ENCODE assay signal across 8 mouse cellular contexts in the genomic region with DNA sequence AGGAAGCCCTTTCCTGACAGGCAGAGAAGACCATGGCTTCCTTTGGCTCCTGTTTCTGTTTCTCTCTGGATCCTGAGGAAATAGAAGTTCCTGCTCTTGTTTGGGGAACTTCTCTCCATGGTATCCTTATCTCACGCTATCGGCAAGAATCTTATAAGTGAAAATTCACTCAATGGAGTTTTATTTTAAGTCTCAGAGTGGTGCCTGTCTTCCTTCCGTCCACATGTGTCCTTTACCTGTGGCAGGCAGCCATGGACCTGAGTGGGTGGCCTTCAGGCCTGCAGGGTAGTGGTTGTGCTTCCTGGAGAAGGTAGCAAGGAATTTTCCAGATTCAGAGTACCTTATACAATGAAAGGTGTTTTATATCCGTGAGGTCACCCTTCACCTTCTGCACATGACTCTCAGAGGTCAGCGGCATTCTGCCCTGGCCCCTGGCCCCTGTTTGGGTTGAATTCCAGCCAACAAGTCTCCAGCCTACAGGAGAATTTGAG.
DNase-seq lines count a peak whose midpoint lies in the region; ATAC-seq and TF ChIP-seq lines count a peak whose summit lies in the region.

No protein-coding gene starts in this region.

- peak overlapping the region; percentile 34; the same call in 1 of the 2 replicates for H3K4me2 ChIP-seq in limb, embryonic 11.5 days (ENCODE audit: low read depth, severe bottlenecking)
- H3K4me2 ChIP-seq in stomach, postnatal 0 days (replicated peaks; ENCODE audit: low read depth) = peak overlapping the region; percentile 61

- WGBS in thymus, adult 2 months = 87% methylated on average over 5 of the region's 5 CpGs
- 53% methylated on average over 5 of the region's 5 CpGs for WGBS in hindbrain, embryonic 10.5 days
- WGBS in limb, embryonic 11.5 days = 36% methylated on average over 5 of the region's 5 CpGs
- 8% methylated on average over 5 of the region's 5 CpGs for WGBS in stomach, postnatal 0 days

- no peak for ATAC-seq in limb, embryonic 11.5 days (ENCODE audit: insufficient number of reproducible peaks, low FRiP score, low TSS enrichment, low read depth)
- ATAC-seq in stomach, postnatal 0 days (ENCODE audit: low FRiP score, low TSS enrichment) = no peak

- DNase-seq in thymus, adult 2 months = no peak
- no peak for DNase-seq in thymus, postnatal 25 days
- DNase-seq in hindbrain, embryonic 10.5 days (ENCODE audit: low spot score) = no peak
- no peak for DNase-seq in limb, embryonic 11.5 days (ENCODE audit: low spot score)
- DNase-seq in stomach, postnatal 0 days (ENCODE audit: low spot score) = no peak
- DNase-seq in layer of hippocampus, adult 11-12 months (ENCODE audit: low spot score) = no peak
- no peak for DNase-seq in thymus, postnatal 4 days
- no peak for DNase-seq in layer of hippocampus, adult 18-20 months (ENCODE audit: low spot score in 2 of 2)

- H3K9ac ChIP-seq in limb, embryonic 11.5 days (ENCODE audit: low read length) = no peak overlapping the region
- peak overlapping the region; percentile 61 for H3K9ac ChIP-seq in stomach, postnatal 0 days (ENCODE audit: low read length)

- 0 out of 2 replicates have a peak overlapping the region, but pooled peaks have one; percentile 11 for H3K27ac ChIP-seq in thymus, adult 2 months (ENCODE audit: control insufficient read depth, insufficient read depth, low read length)
- peak overlapping the region; percentile 84 for H3K27ac ChIP-seq in hindbrain, embryonic 10.5 days
- peak overlapping the region; percentile 68 for H3K27ac ChIP-seq in limb, embryonic 11.5 days (replicated peaks; ENCODE audit: low read depth, low read length)
- H3K27ac ChIP-seq in stomach, postnatal 0 days (replicated peaks) = peak overlapping the region; percentile 89

- H3K27me3 ChIP-seq in thymus, adult 2 months (ENCODE audit: control insufficient read depth, insufficient read depth, low read length) = no peaks in the 10 kb centered on the region
- H3K27me3 ChIP-seq in hindbrain, embryonic 10.5 days (ENCODE audit: insufficient read depth, poor library complexity, severe bottlenecking) = peaks cover 62% of the 10 kb centered on the region
- no peaks in the 10 kb centered on the region for H3K27me3 ChIP-seq in limb, embryonic 11.5 days (ENCODE audit: control insufficient read depth, insufficient read depth, low read length)
- H3K27me3 ChIP-seq in stomach, postnatal 0 days (ENCODE audit: control insufficient read depth, insufficient read depth, low read length) = no peaks in the 10 kb centered on the region

- no peak for TF ChIP-seq EP300 in stomach, postnatal 0 days (optimal IDR thresholded peaks at IDR 0.05)

- no peaks in the 10 kb centered on the region for H3K9me3 ChIP-seq in hindbrain, embryonic 10.5 days
- no peaks in the 10 kb centered on the region for H3K9me3 ChIP-seq in limb, embryonic 11.5 days (ENCODE audit: control insufficient read depth, low read length)
- H3K9me3 ChIP-seq in stomach, postnatal 0 days (ENCODE audit: control insufficient read depth, low read length) = no peaks in the 10 kb centered on the region

- H3K36me3 ChIP-seq in thymus, adult 2 months (ENCODE audit: control insufficient read depth, insufficient read depth, low read length) = peaks cover 8% of the 10 kb centered on the region; the same call in 1 of the 2 replicates
- peaks cover 7% of the 10 kb centered on the region; the same call in 1 of the 2 replicates for H3K36me3 ChIP-seq in hindbrain, embryonic 10.5 days
- H3K36me3 ChIP-seq in limb, embryonic 11.5 days (ENCODE audit: control insufficient read depth, insufficient read depth, low read length) = no peaks in the 10 kb centered on the region; the same call in 1 of the 2 replicates
- 0 out of 2 replicates have a peak, but pooled peaks cover 4% of the 10 kb centered on the region for H3K36me3 ChIP-seq in stomach, postnatal 0 days (ENCODE audit: control insufficient read depth, insufficient read depth, low read length)

- no peak for TF ChIP-seq POLR2A in thymus, adult 2 months (IDR thresholded peaks at IDR 0.05; ENCODE audit: control insufficient read depth, extremely low read depth, insufficient read depth, low read length, poor library complexity)

- no peak for TF ChIP-seq CTCF in thymus, adult 2 months (IDR thresholded peaks at IDR 0.05; ENCODE audit: borderline replicate concordance, control insufficient read depth, extremely low read depth, insufficient read depth, low read length, poor library complexity)
- TF ChIP-seq CTCF in stomach, postnatal 0 days (IDR thresholded peaks at IDR 0.05; ENCODE audit: low read depth) = no peak

- H3K4me1 ChIP-seq in thymus, adult 2 months (replicated peaks; ENCODE audit: control insufficient read depth, insufficient read depth, low read length) = peaks cover 23% of the 10 kb centered on the region
- peaks cover 43% of the 10 kb centered on the region for H3K4me1 ChIP-seq in hindbrain, embryonic 10.5 days (replicated peaks)
- peaks cover 62% of the 10 kb centered on the region for H3K4me1 ChIP-seq in limb, embryonic 11.5 days (ENCODE audit: control insufficient read depth, insufficient read depth, low read length)
- peaks cover 25% of the 10 kb centered on the region for H3K4me1 ChIP-seq in stomach, postnatal 0 days (replicated peaks; ENCODE audit: control insufficient read depth, insufficient read depth)

- no peak overlapping the region for H3K4me3 ChIP-seq in thymus, adult 2 months (ENCODE audit: control insufficient read depth, insufficient read depth, low read length)
- no peak overlapping the region for H3K4me3 ChIP-seq in hindbrain, embryonic 10.5 days
- no peak overlapping the region for H3K4me3 ChIP-seq in limb, embryonic 11.5 days (ENCODE audit: low read depth, low read length)
- peak overlapping the region; percentile 47 for H3K4me3 ChIP-seq in stomach, postnatal 0 days (ENCODE audit: low read depth, low read length)

Comparison
In these comparisons a context has a peak if more than half of its experiments do, and no peak if none do; other contexts are left out.
1. H3K27ac ChIP-seq: peak in every context shown above with its lines; median percentile 89 in stomach, postnatal 0 days; 84 in hindbrain, embryonic 10.5 days; 68 in limb, embryonic 11.5 days; 11 in thymus, adult 2 months.